Mouse (Mus musculus): ENCODE measurements at regions not wholly inside any gene's neighbourhood (a gene's known extent, or its start where the extent isn't known, plus 50 kb on each side); places are given as distances from the start of the nearest gene placed in this dataset.

- no peak for DNase-seq (ENCODE audit: low spot score)
These were observed 75.3 kb upstream of the Ccn2 start for GRCm38 (mm10) chr10:24519795-24520512.

GRCm38 (mm10) chr10:24520515-24520914 is 74.7 kb upstream of the Ccn2 start:
- no peak for DNase-seq (ENCODE audit: low spot score)

- no peak for DNase-seq (ENCODE audit: low spot score)
These were observed 62.5 kb upstream of the Ccn2 start for GRCm38 (mm10) chr10:24532776-24533175.

GRCm38 (mm10) chr10:24534901-24535300 is 60.3 kb upstream of the Ccn2 start:
- no peak for DNase-seq (ENCODE audit: low spot score)

GRCm38 (mm10) chr10:24535461-24535860 is 59.8 kb upstream of the Ccn2 start:
- no peak for DNase-seq (ENCODE audit: low spot score)

- DNase-seq (ENCODE audit: low spot score), result no peak
These were observed 53.3 kb upstream of the Ccn2 start for GRCm38 (mm10) chr10:24541990-24542389.

All from ovary, adult 18-20 months (tissue).